Mouse (Mus musculus) gastrocnemius, postnatal 36 days (tissue): ENCODE measurements around the gene Pla1a. TPM values are rescaled to one million over a fixed set of nuclear protein-coding genes. Genes with fewer than 3 reads are reported as not detected.
A peak's percentile ranks its signal among the peaks of the same experiment; 100 is the strongest.
"Not testable (repeated sequence)": the region's sequence is repeated elsewhere in the genome, so short reads cannot be mapped to it uniquely, and the experiment has no call there.

Experiments used
- DNase-seq, 2 experiments: peaks; one replicate each; pipeline ENCODE4 v3.0.0; 2022
- intact Hi-C: fragments of 180-260 bp; cut with DNase I; formaldehyde crosslinking; loops from one replicate; pipeline ENCODE4 v1.15.1; 2025
- long read RNA-seq, 2 experiments: library from polyadenylated mRNA; stranded (forward); transcript quantifications; one replicate each; pipeline ENCODE4 v2.0.0; 2021
- total RNA-seq, 2 experiments: library from RNA; stranded (reverse); gene quantifications; 2 replicates each; pipeline ENCODE4 v1.2.3; 2021

Gene Pla1a
- total RNA-seq, result 1 to 10 TPM; 4.2 to 4.7 TPM
- long read RNA-seq, experiment 1, partial matches to known transcripts, result 2 of 2 reads
- long read RNA-seq, experiment 1, other reads (novel, unspliced or antisense), result 0 of 2 reads
- long read RNA-seq, experiment 2, partial matches to known transcripts, result 4 of 5 reads
- long read RNA-seq, experiment 2, other reads (novel, unspliced or antisense), result 0 of 5 reads

GRCm38 (mm10) chr16:38432498-38433425 is at the start of gene Pla1a:
Gene Pla1a, minus strand, starts transcription at chr16:38433145.
- no peak for DNase-seq
- intact Hi-C loops, result no loop called here

- intact Hi-C loops, result no loop called here
- no peak for DNase-seq
These were observed 48.4 kb upstream of the Pla1a start for GRCm38 (mm10) chr16:38481327-38481726.

- DNase-seq, result no peak
- intact Hi-C loops, result no loop called here
These were observed 45.4 kb upstream of the Pla1a start for GRCm38 (mm10) chr16:38478296-38478695.

- DNase-seq, intact Hi-C loops: not testable (repeated sequence)
These were observed 44.3 kb upstream of the Pla1a start for GRCm38 (mm10) chr16:38477241-38477608.

GRCm38 (mm10) chr16:38476312-38477240 is 43.6 kb upstream of the Pla1a start:
- DNase-seq, result peak in 1 of 2 experiments; percentile 43

GRCm38 (mm10) chr16:38475681-38476311 is 42.9 kb upstream of the Pla1a start:
- intact Hi-C loops, result no loop called here
- DNase-seq, result no peak

More at GRCm38 (mm10) chr16:38476312-38477240, 43.6 kb upstream of the Pla1a start:
- intact Hi-C loops, result no loop called here

- no peak for DNase-seq
- intact Hi-C loops, result no loop called here
These were observed 41.8 kb upstream of the Pla1a start for GRCm38 (mm10) chr16:38474677-38475286.

GRCm38 (mm10) chr16:38473661-38474060 is 40.7 kb upstream of the Pla1a start:
- no peak for DNase-seq
- intact Hi-C loops, result no loop called here

GRCm38 (mm10) chr16:38472507-38472873 is 39.5 kb upstream of the Pla1a start:
- intact Hi-C loops, result no loop called here
- DNase-seq, result no peak

GRCm38 (mm10) chr16:38471697-38472506 is 39.0 kb upstream of the Pla1a start:
- no peak for DNase-seq
- intact Hi-C loops, result no loop called here

- no peak for DNase-seq
- intact Hi-C loops, result no loop called here
These were observed 36.5 kb upstream of the Pla1a start for GRCm38 (mm10) chr16:38469437-38469836.

GRCm38 (mm10) chr16:38468706-38469018 is 35.7 kb upstream of the Pla1a start:
- intact Hi-C loops, result no loop called here
- DNase-seq, result no peak

- no peak for DNase-seq
- intact Hi-C loops, result no loop called here
These were observed 35.2 kb upstream of the Pla1a start for GRCm38 (mm10) chr16:38467917-38468705.

- DNase-seq, result no peak
- intact Hi-C loops, result no loop called here
These were observed 34.4 kb upstream of the Pla1a start for GRCm38 (mm10) chr16:38467091-38467916.

- intact Hi-C loops, result no loop called here
- DNase-seq, result no peak
These were observed 33.1 kb upstream of the Pla1a start for GRCm38 (mm10) chr16:38466089-38466488.

- DNase-seq, result no peak
- intact Hi-C loops, result no loop called here
These were observed 30.4 kb upstream of the Pla1a start for GRCm38 (mm10) chr16:38463305-38463704.

- intact Hi-C loops, result no loop called here
These were observed 29.2 kb upstream of the Pla1a start for GRCm38 (mm10) chr16:38462161-38462560.

GRCm38 (mm10) chr16:38461749-38462148 is 28.8 kb upstream of the Pla1a start:
- DNase-seq, result no peak
- intact Hi-C loops, result no loop called here

More at GRCm38 (mm10) chr16:38462161-38462560, 29.2 kb upstream of the Pla1a start:
- no peak for DNase-seq
